Mouse (Mus musculus): Measurements from ENCODE around the gene Epn2.

DNA sequence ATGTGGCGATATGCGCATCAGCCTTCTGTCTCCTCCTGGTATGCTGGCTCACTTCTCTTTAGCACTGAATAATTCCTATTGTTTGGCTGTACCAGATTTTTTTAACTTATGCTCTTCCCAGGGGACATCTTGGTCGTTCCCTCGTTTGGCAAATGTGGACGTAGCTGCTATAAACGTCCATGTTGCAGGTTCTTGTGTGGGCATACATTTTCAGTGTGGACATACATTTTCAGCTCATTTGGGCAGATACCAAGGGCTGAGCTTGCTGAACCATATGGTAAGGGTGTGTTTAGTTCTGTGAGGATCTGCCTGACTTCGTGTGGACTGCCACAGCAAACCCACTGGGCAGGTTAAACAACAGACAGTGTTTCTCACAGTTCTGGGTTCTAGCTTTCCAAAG is 45.6 kb upstream of the Epn2 start:
- TF ChIP-seq CTCF (IDR thresholded peaks at IDR 0.05; ENCODE audit: extremely low read depth, insufficient read depth, insufficient read length, insufficient replicate concordance) (no peak), POLR2A (IDR thresholded peaks at IDR 0.05; ENCODE audit: low read depth, low read length) (no peak)
